Mouse (Mus musculus): ENCODE results near the gene Lcor. TPM values are rescaled to one million over a fixed set of nuclear protein-coding genes. Genes with fewer than 3 reads are reported as not detected.

Lcor gene
- polyA plus RNA-seq, 1 experiment from 2014 or later: 10.9 TPM

DNA sequence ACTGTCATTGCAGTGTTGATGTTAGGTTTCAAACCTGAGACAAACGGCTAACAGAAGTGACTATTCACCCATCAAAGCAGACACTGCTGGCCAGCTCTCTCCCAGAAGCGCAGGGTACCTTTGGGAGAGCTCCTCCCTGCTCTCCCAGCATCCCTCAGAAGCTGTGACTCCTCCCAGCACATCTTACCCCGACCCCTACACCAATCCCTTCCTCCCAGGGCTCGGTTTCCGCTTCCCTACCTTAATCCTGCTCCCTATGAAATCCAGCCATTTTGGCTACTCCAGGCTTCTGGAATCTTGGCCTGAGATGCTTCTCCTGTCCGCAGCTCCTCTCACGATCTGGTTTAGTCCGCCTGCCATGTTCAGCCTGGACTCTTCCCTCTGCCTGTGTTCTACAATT lies 37.9 kb upstream of the Lcor start:
- no peaks in the 10 kb centered on the region; a peak in 1 of 4 replicates for H3K4me1 ChIP-seq (ENCODE audit: control insufficient read depth in 2 of 2, insufficient read depth in 2 of 2, low read length in 2 of 2)
- H3K36me3 ChIP-seq (ENCODE audit: control insufficient read depth, insufficient read depth, low read length): no peaks in the 10 kb centered on the region
- H3K4me3 ChIP-seq (ENCODE audit: control insufficient read depth in 1 of 2, insufficient read depth in 1 of 2, low read depth in 1 of 2, low read length in 2 of 2): no peak overlapping the region
- no peak overlapping the region for H3K27ac ChIP-seq (replicated peaks in 1 of 2; ENCODE audit: control insufficient read depth in 1 of 2, insufficient read depth in 1 of 2, low read depth in 2 of 2, low read length in 2 of 2)
- H3K4me2 ChIP-seq (ENCODE audit: low read length): no peak overlapping the region
- ATAC-seq (ENCODE audit: insufficient number of reproducible peaks, insufficient read depth, low FRiP score, low read depth): no peak
- H3K9ac ChIP-seq (ENCODE audit: low read length): no peak overlapping the region
- H3K27me3 ChIP-seq (ENCODE audit: control insufficient read depth, insufficient read depth, low read length): 0 out of 2 replicates have a peak, but pooled peaks cover 8% of the 10 kb centered on the region
- no peaks in the 10 kb centered on the region for H3K9me3 ChIP-seq (ENCODE audit: control insufficient read depth, low read length)
- WGBS: 46% methylated on average over 8 of the region's 8 CpGs

DNA sequence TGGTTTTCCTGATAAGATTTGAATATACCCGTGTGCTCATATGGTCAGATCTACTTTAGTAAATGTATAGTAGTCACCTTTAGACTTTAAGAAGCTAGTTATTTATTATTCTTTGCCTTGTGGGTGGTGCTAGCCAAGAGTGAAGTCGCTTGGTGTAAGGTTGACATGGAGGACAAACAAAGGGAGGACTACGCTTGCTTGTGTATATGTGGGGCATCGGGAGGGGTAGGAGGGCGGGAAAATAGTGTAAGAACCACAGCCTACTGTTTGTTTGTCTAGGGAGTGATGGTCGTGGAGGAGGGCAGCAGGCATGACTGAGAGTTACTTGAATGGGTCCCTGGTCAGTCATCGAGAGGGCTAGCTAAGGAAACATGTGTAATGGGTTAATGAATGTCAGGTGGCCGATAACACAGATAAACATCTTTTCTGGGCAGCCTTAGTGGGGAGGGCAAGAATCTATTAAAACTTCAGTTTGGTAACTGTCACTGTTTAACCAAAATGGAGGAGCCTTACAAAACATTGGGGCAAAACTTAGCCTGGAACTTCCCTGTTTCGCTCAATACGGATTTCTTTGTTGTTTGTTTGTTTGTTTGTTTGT lies 37.3 kb upstream of the Lcor start:
- H3K27ac ChIP-seq (replicated peaks in 1 of 2; ENCODE audit: control insufficient read depth in 1 of 2, insufficient read depth in 1 of 2, low read depth in 2 of 2, low read length in 2 of 2): no peak overlapping the region
- no peak for ATAC-seq (ENCODE audit: insufficient number of reproducible peaks, insufficient read depth, low FRiP score, low read depth)
- H3K27me3 ChIP-seq (ENCODE audit: control insufficient read depth, insufficient read depth, low read length): 0 out of 2 replicates have a peak, but pooled peaks cover 8% of the 10 kb centered on the region
- peaks cover 0 to 3% of the 10 kb centered on the region in 2 experiments; a peak in 2 of 4 replicates for H3K4me1 ChIP-seq (ENCODE audit: control insufficient read depth in 2 of 2, insufficient read depth in 2 of 2, low read length in 2 of 2)
- H3K9ac ChIP-seq (ENCODE audit: low read length): no peak overlapping the region
- H3K4me2 ChIP-seq (ENCODE audit: low read length): no peak overlapping the region
- no peak overlapping the region for H3K4me3 ChIP-seq (ENCODE audit: control insufficient read depth in 1 of 2, insufficient read depth in 1 of 2, low read depth in 1 of 2, low read length in 2 of 2)
- 74% methylated on average over 10 of the region's 10 CpGs for WGBS
- no peaks in the 10 kb centered on the region for H3K36me3 ChIP-seq (ENCODE audit: control insufficient read depth, insufficient read depth, low read length)
- no peaks in the 10 kb centered on the region for H3K9me3 ChIP-seq (ENCODE audit: control insufficient read depth, low read length)

DNA sequence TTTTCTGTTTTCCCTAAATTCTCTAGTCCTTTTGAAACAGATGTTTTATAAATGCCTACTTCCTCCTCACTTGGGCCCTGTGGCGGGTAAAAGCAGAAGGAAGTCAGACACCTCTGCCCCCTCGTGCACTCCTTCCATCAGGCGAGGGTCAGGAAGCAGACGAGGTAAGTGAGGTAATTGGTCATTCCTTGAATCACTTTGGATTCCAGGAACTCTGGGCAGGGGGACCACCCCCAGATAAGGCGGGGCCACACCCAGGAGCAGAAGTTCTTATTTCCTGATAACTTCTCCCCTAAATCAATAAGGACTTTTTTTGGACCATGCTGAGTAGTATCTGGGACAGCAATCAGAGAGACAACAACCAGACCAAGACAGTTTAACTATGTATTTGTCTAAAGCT lies 36.7 kb upstream of the Lcor start:
- Histone ChIP-seq H3K4me1 (ENCODE audit: control insufficient read depth in 2 of 2, insufficient read depth in 2 of 2, low read length in 2 of 2) (peaks cover 0 to 3% of the 10 kb centered on the region in 2 experiments; a peak in 2 of 4 replicates), H3K4me2 (ENCODE audit: low read length) (no peak overlapping the region), H3K9ac (ENCODE audit: low read length) (no peak overlapping the region), H3K9me3 (ENCODE audit: control insufficient read depth, low read length) (no peaks in the 10 kb centered on the region), H3K27ac (replicated peaks in 1 of 2; ENCODE audit: control insufficient read depth in 1 of 2, insufficient read depth in 1 of 2, low read depth in 2 of 2, low read length in 2 of 2) (no peak overlapping the region), H3K36me3 (ENCODE audit: control insufficient read depth, insufficient read depth, low read length) (no peaks in the 10 kb centered on the region), H3K27me3 (ENCODE audit: control insufficient read depth, insufficient read depth, low read length) (0 out of 2 replicates have a peak, but pooled peaks cover 8% of the 10 kb centered on the region), H3K4me3 (ENCODE audit: control insufficient read depth in 1 of 2, insufficient read depth in 1 of 2, low read depth in 1 of 2, low read length in 2 of 2) (no peak overlapping the region)
- WGBS: 44% methylated on average over 5 of the region's 5 CpGs
- no peak for ATAC-seq (ENCODE audit: insufficient number of reproducible peaks, insufficient read depth, low FRiP score, low read depth)

DNA sequence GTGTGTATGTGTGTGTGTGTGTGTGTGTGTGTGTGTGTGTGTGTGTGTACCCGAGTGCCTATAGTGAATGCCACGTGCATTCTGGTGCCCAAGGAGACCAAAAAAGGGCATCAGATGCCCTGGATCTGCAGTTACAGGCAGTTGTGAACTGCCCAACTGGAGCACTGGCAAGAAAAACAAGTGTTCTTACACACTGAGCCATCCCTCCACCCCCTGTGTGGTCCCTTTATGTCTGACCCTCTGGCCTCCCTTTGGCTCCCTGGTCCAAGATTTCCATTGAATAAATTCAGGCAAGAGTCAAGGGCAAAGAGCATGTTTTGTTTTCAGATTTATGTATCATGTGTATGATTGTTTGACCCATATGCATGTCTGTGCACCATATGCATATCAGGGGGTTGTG lies 35.3 kb upstream of the Lcor start:
- Histone ChIP-seq H3K4me3 (ENCODE audit: control insufficient read depth in 1 of 2, insufficient read depth in 1 of 2, low read depth in 1 of 2, low read length in 2 of 2) (no peak overlapping the region), H3K9ac (ENCODE audit: low read length) (no peak overlapping the region), H3K4me1 (ENCODE audit: control insufficient read depth in 2 of 2, insufficient read depth in 2 of 2, low read length in 2 of 2) (peaks cover 0 to 3% of the 10 kb centered on the region in 2 experiments; a peak in 2 of 4 replicates), H3K4me2 (ENCODE audit: low read length) (no peak overlapping the region), H3K36me3 (ENCODE audit: control insufficient read depth, insufficient read depth, low read length) (no peaks in the 10 kb centered on the region), H3K27me3 (ENCODE audit: control insufficient read depth, insufficient read depth, low read length) (no peaks in the 10 kb centered on the region), H3K9me3 (ENCODE audit: control insufficient read depth, low read length) (no peaks in the 10 kb centered on the region), H3K27ac (replicated peaks in 1 of 2; ENCODE audit: control insufficient read depth in 1 of 2, insufficient read depth in 1 of 2, low read depth in 2 of 2, low read length in 2 of 2) (no peak overlapping the region)
- ATAC-seq (ENCODE audit: insufficient number of reproducible peaks, insufficient read depth, low FRiP score, low read depth): no peak
- WGBS: 88% methylated on average over 2 of the region's 2 CpGs

- ATAC-seq (ENCODE audit: insufficient number of reproducible peaks, insufficient read depth, low FRiP score, low read depth): no peak
- 66% methylated on average over 2 of the region's 2 CpGs for WGBS
Observed at GRCm38 (mm10) chr19:41447760-41448159, 34.7 kb upstream of the Lcor start.

DNA sequence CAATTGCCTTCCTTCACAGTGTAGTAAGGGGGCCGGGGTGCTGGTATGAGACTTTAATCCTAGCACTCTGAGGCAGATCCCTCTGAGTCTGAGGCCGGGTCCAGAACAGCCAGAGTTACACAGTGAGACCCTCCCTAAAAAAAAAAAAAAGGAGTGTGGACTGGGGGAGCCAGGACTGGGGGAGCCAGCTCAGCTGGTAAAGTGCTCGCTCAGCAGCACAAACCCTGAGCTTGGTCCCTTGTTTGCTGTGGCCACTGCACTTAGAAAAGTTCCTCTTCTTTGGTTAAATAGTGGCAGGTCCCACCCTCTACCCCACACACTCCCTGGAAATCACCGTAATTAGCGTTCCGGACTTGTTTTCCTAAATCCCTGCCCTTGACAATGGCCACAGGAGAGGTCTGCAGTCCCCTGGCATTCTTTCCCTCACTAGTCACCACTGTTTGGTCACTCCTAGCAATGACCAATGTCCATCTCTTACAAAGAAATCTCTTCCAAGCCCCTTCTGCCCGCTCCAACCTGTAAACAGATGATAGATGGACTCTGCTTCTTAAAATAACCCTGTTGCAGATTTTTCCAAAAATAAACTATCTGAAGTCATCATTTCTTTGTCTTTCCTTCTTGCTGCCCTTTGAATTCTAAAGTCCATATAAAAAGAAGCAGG lies 32.9 kb upstream of the Lcor start:
- WGBS: 48% methylated on average over 7 of the region's 7 CpGs

More at GRCm38 (mm10) chr19:41447760-41448159, 34.7 kb upstream of the Lcor start:
- Histone ChIP-seq H3K9me3 (ENCODE audit: control insufficient read depth, low read length) (no peaks in the 10 kb centered on the region), H3K4me2 (ENCODE audit: low read length) (no peak overlapping the region), H3K9ac (ENCODE audit: low read length) (no peak overlapping the region), H3K4me1 (ENCODE audit: control insufficient read depth in 2 of 2, insufficient read depth in 2 of 2, low read length in 2 of 2) (peaks cover 0 to 3% of the 10 kb centered on the region in 2 experiments; a peak in 2 of 4 replicates), H3K27me3 (ENCODE audit: control insufficient read depth, insufficient read depth, low read length) (no peaks in the 10 kb centered on the region), H3K27ac (replicated peaks in 1 of 2; ENCODE audit: control insufficient read depth in 1 of 2, insufficient read depth in 1 of 2, low read depth in 2 of 2, low read length in 2 of 2) (no peak overlapping the region), H3K36me3 (ENCODE audit: control insufficient read depth, insufficient read depth, low read length) (no peaks in the 10 kb centered on the region), H3K4me3 (ENCODE audit: control insufficient read depth in 1 of 2, insufficient read depth in 1 of 2, low read depth in 1 of 2, low read length in 2 of 2) (no peak overlapping the region)

GRCm38 (mm10) chr19:41452166-41452565 lies 30.3 kb upstream of the Lcor start:
- Histone ChIP-seq H3K27ac (replicated peaks in 1 of 2; ENCODE audit: control insufficient read depth in 1 of 2, insufficient read depth in 1 of 2, low read depth in 2 of 2, low read length in 2 of 2) (no peak overlapping the region), H3K36me3 (ENCODE audit: control insufficient read depth, insufficient read depth, low read length) (no peaks in the 10 kb centered on the region), H3K9ac (ENCODE audit: low read length) (no peak overlapping the region), H3K9me3 (ENCODE audit: control insufficient read depth, low read length) (no peaks in the 10 kb centered on the region), H3K4me3 (ENCODE audit: control insufficient read depth in 1 of 2, insufficient read depth in 1 of 2, low read depth in 1 of 2, low read length in 2 of 2) (no peak overlapping the region), H3K4me1 (ENCODE audit: control insufficient read depth in 2 of 2, insufficient read depth in 2 of 2, low read length in 2 of 2) (peaks cover 0 to 3% of the 10 kb centered on the region in 2 experiments; a peak in 2 of 4 replicates), H3K4me2 (ENCODE audit: low read length) (no peak overlapping the region), H3K27me3 (ENCODE audit: control insufficient read depth, insufficient read depth, low read length) (no peaks in the 10 kb centered on the region)
- WGBS: 5% methylated on average over 3 of the region's 3 CpGs
- ATAC-seq (ENCODE audit: insufficient number of reproducible peaks, insufficient read depth, low FRiP score, low read depth): no peak

More for the DNA sequence above, 32.9 kb upstream of the Lcor start:
- Histone ChIP-seq H3K4me1 (ENCODE audit: control insufficient read depth in 2 of 2, insufficient read depth in 2 of 2, low read length in 2 of 2) (peaks cover 0 to 3% of the 10 kb centered on the region in 2 experiments; a peak in 2 of 4 replicates), H3K9me3 (ENCODE audit: control insufficient read depth, low read length) (no peaks in the 10 kb centered on the region), H3K4me3 (ENCODE audit: control insufficient read depth in 1 of 2, insufficient read depth in 1 of 2, low read depth in 1 of 2, low read length in 2 of 2) (no peak overlapping the region), H3K9ac (ENCODE audit: low read length) (no peak overlapping the region), H3K27me3 (ENCODE audit: control insufficient read depth, insufficient read depth, low read length) (no peaks in the 10 kb centered on the region), H3K27ac (replicated peaks in 1 of 2; ENCODE audit: control insufficient read depth in 1 of 2, insufficient read depth in 1 of 2, low read depth in 2 of 2, low read length in 2 of 2) (no peak overlapping the region), H3K36me3 (ENCODE audit: control insufficient read depth, insufficient read depth, low read length) (no peaks in the 10 kb centered on the region), H3K4me2 (ENCODE audit: low read length) (no peak overlapping the region)
- no peak for ATAC-seq (ENCODE audit: insufficient number of reproducible peaks, insufficient read depth, low FRiP score, low read depth)
